Mouse (Mus musculus) left cerebral cortex, postnatal 4 days (tissue): ENCODE measurements around the gene Rasip1. TPM values are rescaled to one million over a fixed set of nuclear protein-coding genes. Genes with fewer than 3 reads are reported as not detected.

ENCODE experiments used
- DNase-seq: peaks from one replicate; pipeline ENCODE4 v3.0.0-alpha.2; 2022
- intact Hi-C: fragments of 180-260 bp; cut with DNase I; formaldehyde crosslinking; loops from one replicate; pipeline ENCODE4 v1.15.1; 2025
- total RNA-seq, 2 experiments: library from RNA; stranded (reverse); gene quantifications; 2 replicates each; pipeline ENCODE4 v1.2.3; 2021

Rasip1 gene
- total RNA-seq, 2 experiments from 2014 or later = 23.5 to 25.1 TPM

DNA sequence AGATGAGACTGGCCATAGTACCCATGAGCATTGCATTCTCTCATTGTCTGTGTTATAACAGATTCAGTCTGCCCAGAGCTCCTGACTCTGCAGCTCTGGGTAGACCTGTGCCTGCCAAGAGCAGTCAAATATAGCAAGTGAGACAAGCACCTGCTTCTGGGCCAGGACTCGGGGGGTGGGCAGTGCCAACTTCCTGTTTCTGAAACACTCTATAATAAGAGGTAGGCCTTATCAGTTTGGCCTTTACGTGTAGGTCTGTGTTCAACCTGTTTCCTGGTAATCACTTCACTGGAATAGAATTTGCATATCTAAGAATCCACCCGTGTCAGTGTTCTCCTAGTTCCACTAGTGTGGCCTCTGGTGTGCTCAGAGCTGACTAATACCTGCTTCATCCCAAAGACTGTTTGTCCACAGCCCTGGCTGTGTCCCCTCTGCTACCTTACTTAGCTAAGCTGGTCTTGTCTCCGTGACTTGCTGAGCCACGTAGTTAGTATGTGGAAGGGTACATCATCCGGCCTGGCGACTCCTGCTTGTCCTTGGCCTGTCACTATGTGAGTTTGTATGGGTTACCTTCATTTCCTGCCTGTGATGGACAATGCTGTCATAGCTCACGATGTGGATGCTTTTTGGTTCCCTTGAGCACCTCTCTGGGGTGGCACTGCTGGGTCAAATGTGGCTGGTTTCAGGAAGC, 53.9 kb downstream of the Rasip1 start:
- intact Hi-C loops = loop anchor here (10.0 kb wide), 1 partner anchor 86 kb away; no protein-coding TSS in a partner anchor
- no peak for DNase-seq

DNA sequence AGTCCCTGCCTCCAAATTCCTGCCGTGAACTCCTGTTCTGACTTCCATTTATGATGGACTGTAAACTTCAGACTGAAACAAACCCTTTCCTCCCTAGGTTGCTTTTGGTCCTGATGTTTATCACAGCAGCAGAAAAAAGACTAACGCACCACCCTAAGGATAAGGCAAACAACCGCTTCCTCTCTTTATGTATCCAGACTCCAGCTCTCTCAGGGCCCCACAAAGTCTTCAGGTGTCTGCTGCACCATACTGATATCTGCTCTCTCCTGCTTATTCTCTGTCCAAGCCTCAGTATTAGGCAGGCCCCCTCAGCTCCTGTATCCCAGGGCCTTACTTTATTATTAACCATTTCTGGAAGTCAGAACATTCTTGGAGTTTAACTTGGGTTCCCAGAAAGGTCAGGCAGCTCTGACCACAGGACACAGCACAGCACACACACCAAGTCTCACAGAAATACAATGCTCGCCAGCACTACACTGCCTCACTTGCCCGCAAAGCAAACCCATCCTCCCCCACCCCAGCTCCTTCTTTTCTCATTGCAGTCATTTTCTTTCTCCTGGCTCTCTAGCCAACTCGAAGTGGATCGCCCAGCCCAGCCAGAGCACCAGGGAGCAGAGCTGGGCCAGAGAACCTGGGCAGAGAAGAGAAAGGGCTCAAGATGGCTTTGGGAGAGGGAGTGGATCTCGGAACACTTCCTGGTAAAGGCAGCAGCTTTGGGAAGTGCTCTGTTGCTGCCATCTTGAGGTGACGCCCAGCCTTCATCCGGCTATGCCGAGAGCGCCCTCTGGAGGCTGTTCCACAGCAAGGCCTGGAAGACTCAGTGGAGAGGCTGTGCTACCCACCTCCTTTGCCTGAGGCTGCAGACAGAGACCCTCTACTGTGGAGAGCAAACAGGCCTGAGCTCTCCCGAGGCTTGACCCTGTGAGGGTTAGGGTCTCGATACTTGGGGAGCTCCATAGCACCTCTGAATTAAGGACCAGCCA, 55.1 kb downstream of the Rasip1 start:
- intact Hi-C loops = loop anchor here (10.0 kb wide), 1 partner anchor 88 kb away; no protein-coding TSS in a partner anchor
- DNase-seq = peak; percentile 94

DNA sequence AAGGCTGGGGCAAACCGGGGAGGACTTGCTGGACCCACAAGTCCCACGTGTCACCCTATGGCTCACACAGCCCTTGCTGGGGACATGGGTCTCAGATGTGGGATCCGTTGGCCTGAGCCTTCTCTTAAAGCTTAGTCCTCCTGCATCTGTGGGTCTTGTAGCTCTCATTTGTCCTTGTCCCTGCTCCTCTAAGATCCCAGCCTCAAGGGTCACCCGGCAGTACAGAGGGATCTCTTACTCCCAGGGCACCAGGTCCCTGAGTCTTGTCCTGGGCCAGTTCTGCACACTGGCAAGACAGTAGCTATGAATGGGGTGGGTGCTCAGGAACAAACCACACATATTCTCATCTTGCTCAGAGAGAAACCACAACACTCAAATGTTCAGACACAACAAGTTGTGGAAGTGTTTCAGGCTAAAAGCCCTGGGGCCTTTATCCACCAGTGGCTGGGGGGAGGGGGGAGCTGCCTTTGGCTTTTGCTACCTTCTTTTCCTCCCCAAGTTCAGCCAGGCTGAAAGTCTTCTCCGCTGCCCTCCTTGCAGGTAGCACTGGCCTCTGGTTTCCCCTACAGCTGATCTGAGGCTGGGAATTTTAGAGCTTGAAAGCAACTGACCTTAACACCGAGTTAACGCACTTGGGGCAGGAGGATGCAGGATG, 56.2 kb downstream of the Rasip1 start, which contains the start of gene Ntn5:
Ntn5 (plus strand) TSS at position 627 of the 655 bp plus-strand sequence.
- intact Hi-C loops = loop anchor here (10.0 kb wide), 1 partner anchor 89 kb away; no protein-coding TSS in a partner anchor

DNA sequence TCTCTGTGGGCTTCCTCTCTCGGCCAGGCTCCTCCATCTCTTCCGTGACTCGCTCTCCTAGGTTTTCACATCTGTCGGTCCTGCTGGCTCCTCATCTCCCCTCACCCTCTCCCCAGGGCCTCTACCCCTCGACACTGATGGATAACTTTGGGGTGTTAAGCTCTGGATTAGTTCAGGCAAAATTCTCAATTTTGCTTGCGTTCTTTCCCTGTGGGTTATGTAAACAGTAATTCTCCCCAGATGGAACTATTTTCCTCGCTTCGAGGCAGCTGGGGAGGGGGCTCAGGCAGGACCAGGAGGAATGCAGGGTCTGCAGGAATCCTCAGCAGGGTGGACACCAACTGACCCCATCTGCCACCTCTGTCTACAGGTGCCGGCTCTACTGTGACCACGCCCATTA, 58.5 kb downstream of the Rasip1 start:
- intact Hi-C loops = loop anchor here (10.0 kb wide), 1 partner anchor 91 kb away; no protein-coding TSS in a partner anchor
- no peak for DNase-seq

More for the DNA sequence above, 56.2 kb downstream of the Rasip1 start, which contains the start of gene Ntn5:
- DNase-seq = no peak

DNA sequence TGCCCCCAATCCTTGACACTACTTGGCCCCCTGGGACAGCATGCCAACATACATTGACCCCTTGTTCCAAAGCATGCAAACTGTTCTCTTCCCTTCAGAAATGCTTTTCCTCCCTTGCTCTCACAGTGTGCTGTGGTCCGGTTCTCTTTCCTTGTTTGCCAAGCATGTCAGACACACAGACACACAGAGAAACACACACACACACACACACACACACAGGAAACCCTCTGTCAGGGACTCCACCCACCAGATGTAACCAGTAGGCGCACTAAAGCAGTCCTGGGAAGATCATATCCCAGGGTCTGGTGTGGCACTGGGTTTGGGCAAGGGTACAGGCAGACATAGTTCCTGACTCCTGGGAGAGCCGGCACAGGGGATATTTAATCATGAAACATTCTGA, 59.6 kb downstream of the Rasip1 start:
- DNase-seq = no peak
- intact Hi-C loops = loop anchor here (10.0 kb wide), 1 partner anchor 92 kb away; no protein-coding TSS in a partner anchor

Other genes with a start within 250 kb of the Rasip1 start
- gene Snrnp70, start 231.7 kb upstream of the Rasip1 start, total RNA-seq = 100 to 1,000 TPM; 453 to 460 TPM
- under 1 TPM in 1 of 2 experiments, not detected in 1; 0.16 TPM for gene Kcna7, start 221.8 kb upstream of the Rasip1 start, total RNA-seq
- under 1 TPM in 1 of 2 experiments, not detected in 1; 0.30 TPM for gene Ntf5, start 213.8 kb upstream of the Rasip1 start, total RNA-seq
- gene Lhb, start 206.7 kb upstream of the Rasip1 start, total RNA-seq = not detected
- 10 to 100 TPM; 17.8 to 18.7 TPM for gene Gys1, start 192.6 kb upstream of the Rasip1 start, total RNA-seq
- 10 to 100 TPM; 54.2 to 60.3 TPM for gene Ruvbl2, start 189.4 kb upstream of the Rasip1 start, total RNA-seq
- gene Ftl1, start 167.6 kb upstream of the Rasip1 start, total RNA-seq = 100 to 1,000 TPM; 708 to 725 TPM
- gene Bax, start 160.6 kb upstream of the Rasip1 start, total RNA-seq = 100 to 1,000 TPM; 116 to 119 TPM
- under 1 TPM; 0.22 to 0.24 TPM for gene Tulp2, start 145.6 kb upstream of the Rasip1 start, total RNA-seq
- not detected for gene Gm45808, start 140.7 kb upstream of the Rasip1 start, total RNA-seq
- 1 to 10 TPM; 2.6 to 3.2 TPM for gene Dhdh, start 138.7 kb upstream of the Rasip1 start, total RNA-seq
- 100 to 1,000 TPM; 110 to 116 TPM for gene Nucb1, start 117.1 kb upstream of the Rasip1 start, total RNA-seq
- 10 to 100 TPM; 19.0 to 24.6 TPM for gene Ppp1r15a, start 101.2 kb upstream of the Rasip1 start, total RNA-seq
- 1 to 10 TPM in 1 of 2 experiments, under 1 TPM in 1; 0.90 to 2.7 TPM for gene Plekha4, start 101.2 kb upstream of the Rasip1 start, total RNA-seq
- gene Hsd17b14, start 72.6 kb upstream of the Rasip1 start, total RNA-seq = not detected
- 10 to 100 TPM; 22.9 to 25.3 TPM for gene Bcat2, start 57.3 kb upstream of the Rasip1 start, total RNA-seq
- gene Fgf21, start 12.0 kb upstream of the Rasip1 start, total RNA-seq = not detected
- under 1 TPM in 1 of 2 experiments, not detected in 1; 0.14 TPM for gene Fut1, start 10.2 kb upstream of the Rasip1 start, total RNA-seq
- under 1 TPM in 1 of 2 experiments, not detected in 1; 0.20 TPM for gene Izumo1, start 5.7 kb upstream of the Rasip1 start, total RNA-seq
- gene Mamstr, start 12.5 kb downstream of the Rasip1 start, total RNA-seq = 1 to 10 TPM; 1.7 to 2.6 TPM
- gene Fut2, start 38.9 kb downstream of the Rasip1 start, total RNA-seq = not detected
- gene Ntn5, start 56.5 kb downstream of the Rasip1 start, total RNA-seq = under 1 TPM in 1 of 2 experiments, not detected in 1; 0.34 TPM
- under 1 TPM; 0.18 to 0.20 TPM for gene Sec1, start 66.9 kb downstream of the Rasip1 start, total RNA-seq
- gene Car11, start 72.4 kb downstream of the Rasip1 start, total RNA-seq = 100 to 1,000 TPM; 136 to 144 TPM
- 10 to 100 TPM; 19.1 to 22.2 TPM for gene Dbp, start 77.6 kb downstream of the Rasip1 start, total RNA-seq
- 100 to 1,000 TPM; 640 to 672 TPM for gene Rpl18, start 88.0 kb downstream of the Rasip1 start, total RNA-seq
- gene Sphk2, start 90.5 kb downstream of the Rasip1 start, total RNA-seq = 10 to 100 TPM; 23.6 to 24.6 TPM
- 1 to 10 TPM in 1 of 2 experiments, under 1 TPM in 1; 0.62 to 1.1 TPM for gene Fam83e, start 93.7 kb downstream of the Rasip1 start, total RNA-seq
- gene Spaca4, start 98.3 kb downstream of the Rasip1 start, total RNA-seq = not detected
- 100 to 1,000 TPM; 304 to 352 TPM for gene Lmtk3, start 156.2 kb downstream of the Rasip1 start, total RNA-seq
- gene Sult2b1, start 157.2 kb downstream of the Rasip1 start, total RNA-seq = 1 to 10 TPM; 4.9 to 5.5 TPM
- 100 to 1,000 TPM; 249 TPM for gene Cyth2, start 187.1 kb downstream of the Rasip1 start, total RNA-seq
- 1 to 10 TPM; 1.6 to 2.1 TPM for gene Kcnj14, start 197.3 kb downstream of the Rasip1 start, total RNA-seq
- 10 to 100 TPM; 31.8 to 35.5 TPM for gene Grwd1, start 203.5 kb downstream of the Rasip1 start, total RNA-seq
- 100 to 1,000 TPM in 1 of 2 experiments, 10 to 100 TPM in 1; 98.9 to 109 TPM for gene Kdelr1, start 245.3 kb downstream of the Rasip1 start, total RNA-seq